Mouse (Mus musculus) C2C12 (cell line): ENCODE data around the gene Bloc1s1.
A peak's percentile ranks its signal among the peaks of the same experiment; 100 is the strongest.

Experiments
- CEBPB ChIP-seq: IDR thresholded peaks from one replicate; pipeline ENCODE4 v1.6.1; 2011; ENCODE audit warnings: low read depth, mild to moderate bottlenecking, control low read depth, moderate library complexity
- CTCF ChIP-seq: IDR thresholded peaks from one replicate; pipeline ENCODE4 v1.5.1; 2011; ENCODE audit not compliant: control insufficient read depth, insufficient read depth, insufficient read length
- FOSL1 ChIP-seq: IDR thresholded peaks from one replicate; pipeline ENCODE4 v1.8.0; 2011; ENCODE audit warnings: mild to moderate bottlenecking, low read length; ENCODE audit not compliant: poor library complexity, insufficient read depth, severe bottlenecking
- USF1 ChIP-seq: IDR thresholded peaks from one replicate; pipeline ENCODE4 v1.6.1; 2011; ENCODE audit warnings: low read depth, mild to moderate bottlenecking, control low read depth, moderate library complexity

DNA sequence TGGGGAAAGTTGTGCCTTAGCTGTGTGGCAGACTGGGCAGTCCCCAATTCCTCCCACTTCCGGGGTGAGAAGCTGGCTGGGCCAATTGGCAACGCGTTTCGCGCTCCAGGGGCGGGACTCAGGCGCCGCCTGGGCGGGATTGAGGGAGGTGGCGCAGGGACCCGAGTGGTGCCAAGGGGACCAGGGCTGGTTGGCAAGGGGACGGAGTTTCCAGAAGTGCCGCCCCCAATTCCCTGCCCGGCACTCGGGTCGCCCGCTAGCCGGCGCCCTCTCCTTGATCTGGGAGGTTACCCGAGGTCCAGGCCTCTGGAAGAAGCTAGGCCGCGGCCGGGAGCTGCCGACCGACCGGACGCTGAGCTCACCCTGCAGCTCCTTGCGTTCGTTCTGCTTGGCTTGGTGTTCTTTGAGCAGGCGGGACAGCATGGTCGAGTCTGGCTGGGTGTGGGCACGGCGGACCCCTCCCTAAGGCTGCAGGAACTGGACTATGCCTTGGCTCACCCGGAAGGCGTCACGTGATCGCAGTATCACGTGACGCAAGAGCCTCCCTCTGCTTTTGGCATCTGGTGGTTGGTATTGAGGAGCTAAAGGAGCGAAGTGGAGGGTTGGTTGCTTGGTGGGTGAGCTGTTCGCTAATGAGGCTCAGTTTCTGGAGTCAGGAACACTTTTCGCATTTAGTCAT is 683 bp downstream of the Bloc1s1 start:
- peak; percentile 100 for TF ChIP-seq USF1
- peak; percentile 64 for TF ChIP-seq CTCF
- peak; percentile 66 for TF ChIP-seq CEBPB
- TF ChIP-seq FOSL1, result no peak
